Mouse (Mus musculus) forebrain, embryonic 12.5 days (tissue): Measurements from ENCODE around the gene Cacul1. TPM values are rescaled to one million over a fixed set of nuclear protein-coding genes. Genes with fewer than 3 reads are reported as not detected.

ENCODE experiments used
- microRNA-seq: library from miRNA; unstranded; fragments of <30 nt; microRNA quantifications from one replicate; pipeline ENCODE4, GENCODE M21; 2017
- polyA plus RNA-seq: library from polyadenylated mRNA; unstranded; fragments of >200 nt; fragmentation: Nextera tagmentation; extraction: Ambion mirVana; gene quantifications from 2 replicates; pipeline ENCODE4 v1.2.1, GENCODE M21; 2016

Cacul1 gene
- polyA plus RNA-seq, 1 experiment from 2014 or later = 34.1 TPM

Small RNA genes lying within 50 kb of the gene (microRNA-seq; reads per million reads assigned to microRNA genes)
- gene Gm25238 = not detected

Other genes with a start within 250 kb of the Cacul1 start
- gene Prlhr, start 112.7 kb downstream of the Cacul1 start, polyA plus RNA-seq = 0.13 TPM in 1 of 2 replicates, not detected in the other
- 7.4 and 7.8 TPM in 2 replicates for gene Nanos1, start 175.0 kb upstream of the Cacul1 start, polyA plus RNA-seq
- gene Eif3a, start 209.6 kb upstream of the Cacul1 start, polyA plus RNA-seq = 136 and 137 TPM in 2 replicates
- gene Fam45a, start 230.6 kb upstream of the Cacul1 start, polyA plus RNA-seq = 35.5 and 39.4 TPM in 2 replicates